Comparison of ENCODE assay signal across 9 mouse cellular contexts in the genomic region with DNA sequence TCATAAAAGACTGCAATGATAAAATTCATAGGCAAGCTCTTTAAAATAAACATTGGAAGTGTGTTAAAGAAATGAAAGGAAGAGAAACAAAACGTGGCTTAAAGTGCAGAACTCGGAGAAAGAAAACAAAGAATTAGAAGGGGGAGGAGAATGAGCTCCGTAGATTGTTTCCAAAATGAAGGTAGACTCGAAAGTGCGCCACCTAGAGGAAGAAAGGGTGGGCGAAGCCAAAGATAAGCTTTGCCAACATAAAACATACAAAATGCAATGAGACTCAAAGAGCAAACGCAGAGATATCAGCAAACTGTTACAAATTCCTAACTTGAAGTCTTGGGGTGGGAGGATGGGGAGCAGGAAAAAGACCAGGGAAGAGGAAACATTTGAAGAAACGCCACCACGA. TPM values are rescaled to one million over a fixed set of nuclear protein-coding genes. Genes with fewer than 3 reads are reported as not detected.
DNase-seq lines count a peak whose midpoint lies in the region; ATAC-seq lines count a peak whose summit lies in the region.
"Had no signal": no experiment of that assay in that cellular context is flagged by ENCODE, and none has a peak within 500 bp of the region (broad histone marks: within the 10 kb centered on the region; RNA-seq: fewer than 3 reads in every experiment).

No protein-coding gene starts in this region.

- H3K36me3 ChIP-seq in kidney, embryonic 14.5 days (ENCODE audit: control insufficient read depth, insufficient read depth, low read length): no peaks in the 10 kb centered on the region

- DNase-seq in CD4-positive, CD25-positive, alpha-beta regulatory T cell, adult 2 months (ENCODE audit: low read depth, low spot score): peak; percentile 2
- peak; percentile 2 to 13 for DNase-seq in kidney, adult 8-10 months
- DNase-seq in ES-CJ7 (ENCODE audit: low read depth, low spot score): peak; percentile 61
- DNase-seq in embryo, embryonic 10 days (ENCODE audit: low spot score): peak; percentile 60
- DNase-seq in spleen, adult 12 weeks (ENCODE audit: low spot score): no peak

- 39% methylated on average over 9 of the region's 9 CpGs for WGBS in kidney, embryonic 14.5 days

- no peak overlapping the region for H3K27ac ChIP-seq in kidney, embryonic 14.5 days (ENCODE audit: low read depth, low read length)
- H3K27ac ChIP-seq: macrophage had no signal

- no peak overlapping the region for H3K9ac ChIP-seq in kidney, embryonic 14.5 days (ENCODE audit: low read depth, low read length)

- no peaks in the 10 kb centered on the region for H3K4me1 ChIP-seq in kidney, embryonic 14.5 days (ENCODE audit: control insufficient read depth, insufficient read depth, low read length)

- no peak overlapping the region for H3K4me3 ChIP-seq in kidney, embryonic 14.5 days (ENCODE audit: low read length)

- no peaks in the 10 kb centered on the region for H3K9me3 ChIP-seq in kidney, embryonic 14.5 days (ENCODE audit: control insufficient read depth, low read length)

- H3K27me3 ChIP-seq in kidney, embryonic 14.5 days (ENCODE audit: control insufficient read depth, insufficient read depth, low read length): no peaks in the 10 kb centered on the region

- no peak overlapping the region for H3K4me2 ChIP-seq in kidney, embryonic 14.5 days (replicated peaks; ENCODE audit: low read depth, low read length)

- ATAC-seq in CD4-positive, CD25-positive, alpha-beta regulatory T cell, adult 4 months: no peak
- no peak for ATAC-seq in kidney, embryonic 14.5 days (ENCODE audit: low FRiP score, low TSS enrichment)
- peak; percentile 26; the same call in 1 of the 2 replicates for ATAC-seq in megakaryocyte, adult 5-6 weeks (ENCODE audit: poor library complexity, severe bottlenecking)

RNA-seq across cellular contexts. Expression of a gene that starts 57.2 kb away (rescaled TPM):
- 1 to 10 TPM; 3.0 to 5.3 TPM for polyA plus RNA-seq in CD4-positive, CD25-positive, alpha-beta regulatory T cell, adult 4 months (2017; shearing (Covaris generic))
- polyA plus RNA-seq in kidney, embryonic 14.5 days (2014; fragmentation: Nextera tagmentation; extraction: Ambion mirVana): 3.7 and 4.3 TPM in 2 replicates
- total RNA-seq in megakaryocyte, adult 5-6 weeks (2015): 4.6 and 5.4 TPM in 2 replicates
- total RNA-seq in megakaryocyte, adult 5-6 weeks (2017): 3.3 and 3.7 TPM in 2 replicates
